Mouse (Mus musculus): Measurements from ENCODE around the gene Cd3g.

Gene Cd3g

DNA sequence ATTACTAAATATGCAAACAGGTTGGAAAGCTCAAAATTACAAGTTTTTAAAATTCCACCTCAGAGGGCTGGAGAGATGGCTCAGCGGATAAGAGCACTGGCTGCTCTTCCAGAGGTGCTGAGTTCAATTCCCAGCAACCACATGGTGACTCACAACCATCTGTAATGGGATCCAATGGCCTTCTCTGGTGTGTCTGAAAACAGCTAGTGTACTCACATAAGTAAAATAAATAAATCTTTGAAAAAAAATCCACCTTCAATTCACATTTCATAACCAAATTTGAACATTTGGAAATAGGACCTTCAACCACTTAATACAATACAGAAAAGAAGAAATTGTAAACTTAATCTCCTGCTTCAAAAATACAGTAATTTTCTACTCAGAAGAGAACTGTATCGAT, 60.6 kb downstream of the Cd3g start:
- no peak for DNase-seq (ENCODE audit: low spot score)

Measured in embryo, embryonic 10.5 days (tissue).